Mouse (Mus musculus): ENCODE data around the gene Tcaf3. TPM values are rescaled to one million over a fixed set of nuclear protein-coding genes. Genes with fewer than 3 reads are reported as not detected.

Tcaf3 gene
- polyA plus RNA-seq, 1 experiment from 2014 or later, result not detected

DNA sequence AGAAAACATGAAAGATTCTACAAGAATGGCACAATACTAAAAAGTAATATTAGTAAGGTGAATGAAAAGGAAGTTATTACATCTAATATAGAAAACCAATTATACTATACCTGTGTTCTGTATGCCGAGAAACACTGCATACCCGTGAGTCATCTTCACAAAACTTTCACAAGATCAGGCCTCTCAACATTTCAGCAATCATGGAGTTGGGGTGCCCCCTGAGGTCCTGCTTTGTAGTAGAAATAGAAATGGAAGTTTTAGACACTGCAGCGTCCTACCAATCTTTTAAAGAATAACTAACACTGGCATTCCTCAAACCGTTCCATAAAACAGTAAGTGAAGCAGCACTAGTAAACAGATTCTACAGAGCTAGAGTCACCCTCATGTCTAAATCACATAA, 18.8 kb downstream of the Tcaf3 start:
- no peaks in the 10 kb centered on the region for H3K27me3 ChIP-seq (replicated peaks)
- H3K36me3 ChIP-seq, result no peaks in the 10 kb centered on the region
- H3K9ac ChIP-seq (replicated peaks), result no peak overlapping the region
- 0 out of 2 replicates have a peak, but pooled peaks cover 4% of the 10 kb centered on the region for H3K4me1 ChIP-seq
- no peaks in the 10 kb centered on the region for H3K9me3 ChIP-seq (replicated peaks)
- no peak overlapping the region for H3K27ac ChIP-seq (replicated peaks)
- no peak overlapping the region for H3K4me2 ChIP-seq
- no peak overlapping the region for H3K4me3 ChIP-seq (replicated peaks)
- ATAC-seq (ENCODE audit: low FRiP score), result no peak
- WGBS, result 86% methylated on average over 4 of the region's 4 CpGs

DNA sequence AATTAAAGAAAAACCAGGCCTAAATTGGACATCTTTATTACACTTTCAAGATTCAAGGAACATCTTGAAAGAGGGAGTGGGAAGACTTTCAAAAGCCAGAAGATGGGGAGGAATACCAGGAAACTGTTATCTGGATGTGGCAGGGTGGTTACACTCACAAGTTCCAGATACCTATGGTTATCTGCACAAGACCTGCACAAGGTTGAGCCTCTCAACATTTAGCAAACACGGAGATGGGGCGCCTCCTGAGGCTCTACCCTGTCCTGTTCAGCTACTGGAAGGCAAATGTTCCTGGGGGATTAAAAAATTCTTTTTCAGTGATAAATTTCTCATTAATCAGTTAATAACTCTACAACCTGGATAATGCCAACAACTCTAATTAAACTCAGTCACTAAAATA, 20.1 kb downstream of the Tcaf3 start:
- 96% methylated on average over 2 of the region's 2 CpGs for WGBS
- no peaks in the 10 kb centered on the region for H3K36me3 ChIP-seq
- H3K9me3 ChIP-seq (replicated peaks), result no peaks in the 10 kb centered on the region
- no peak overlapping the region for H3K4me2 ChIP-seq
- no peak for ATAC-seq (ENCODE audit: low FRiP score)
- H3K4me3 ChIP-seq (replicated peaks), result no peak overlapping the region
- no peaks in the 10 kb centered on the region for H3K27me3 ChIP-seq (replicated peaks)
- no peaks in the 10 kb centered on the region for H3K4me1 ChIP-seq
- no peak overlapping the region for H3K9ac ChIP-seq (replicated peaks)
- no peak overlapping the region for H3K27ac ChIP-seq (replicated peaks)

DNA sequence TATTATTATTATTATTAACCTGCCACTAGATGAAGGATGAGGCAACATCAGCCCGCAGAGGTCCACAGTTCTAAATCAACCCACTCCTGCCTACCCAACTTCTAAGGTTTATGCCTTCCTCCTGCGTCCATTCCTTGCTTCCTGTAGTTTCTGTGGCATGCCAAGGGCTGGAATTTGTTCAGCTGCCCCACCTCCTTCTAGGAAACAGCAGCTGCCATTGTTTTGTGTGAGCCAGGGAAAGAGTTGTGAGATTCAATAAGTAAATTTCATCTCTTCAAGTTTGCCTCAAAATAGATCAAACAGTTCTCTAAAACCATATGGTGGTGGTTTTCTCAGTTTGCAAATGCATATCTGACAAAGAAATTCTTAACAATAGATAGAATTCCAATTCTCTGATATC, 29.3 kb downstream of the Tcaf3 start:
- H3K4me3 ChIP-seq (replicated peaks), result no peak overlapping the region
- no peak overlapping the region for H3K9ac ChIP-seq (replicated peaks)
- H3K4me1 ChIP-seq, result no peaks in the 10 kb centered on the region
- no peaks in the 10 kb centered on the region for H3K9me3 ChIP-seq (replicated peaks)
- no peak overlapping the region for H3K4me2 ChIP-seq
- H3K36me3 ChIP-seq, result no peaks in the 10 kb centered on the region
- WGBS, result 83% methylated on average over 2 of the region's 2 CpGs
- no peaks in the 10 kb centered on the region for H3K27me3 ChIP-seq (replicated peaks)
- no peak overlapping the region for H3K27ac ChIP-seq (replicated peaks)
- ATAC-seq (ENCODE audit: low FRiP score), result no peak

DNA sequence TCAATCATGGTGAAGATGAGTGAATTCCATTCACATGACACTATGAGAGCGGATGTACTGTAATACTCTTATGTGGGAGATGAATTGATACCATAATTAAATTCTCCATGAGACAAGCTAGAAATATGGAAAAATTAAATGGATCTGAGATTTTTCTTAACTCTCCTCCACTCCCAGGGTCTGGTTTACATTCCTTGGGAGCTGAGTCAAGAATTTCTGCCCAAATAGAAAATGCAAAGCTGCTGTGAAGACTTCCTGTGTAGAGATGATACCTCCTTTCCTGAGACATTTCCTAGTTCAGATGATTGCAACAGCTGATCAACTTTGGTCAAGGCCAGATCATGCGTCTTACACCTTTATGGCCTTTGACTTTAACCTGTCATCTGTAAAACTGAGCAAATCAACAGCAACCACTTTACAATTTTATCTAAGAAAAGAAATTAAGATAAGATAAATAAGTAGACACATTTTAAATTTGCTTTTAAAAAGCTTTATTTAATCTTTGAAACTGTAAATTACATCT, 31.4 kb downstream of the Tcaf3 start:
- Histone ChIP-seq H3K36me3 (no peaks in the 10 kb centered on the region), H3K27ac (replicated peaks) (no peak overlapping the region), H3K9ac (replicated peaks) (no peak overlapping the region), H3K9me3 (replicated peaks) (no peaks in the 10 kb centered on the region), H3K4me3 (replicated peaks) (no peak overlapping the region), H3K4me2 (no peak overlapping the region), H3K4me1 (no peaks in the 10 kb centered on the region), H3K27me3 (replicated peaks) (no peaks in the 10 kb centered on the region)
- no peak for ATAC-seq (ENCODE audit: low FRiP score)
- 91% methylated on average over 2 of the region's 2 CpGs for WGBS

DNA sequence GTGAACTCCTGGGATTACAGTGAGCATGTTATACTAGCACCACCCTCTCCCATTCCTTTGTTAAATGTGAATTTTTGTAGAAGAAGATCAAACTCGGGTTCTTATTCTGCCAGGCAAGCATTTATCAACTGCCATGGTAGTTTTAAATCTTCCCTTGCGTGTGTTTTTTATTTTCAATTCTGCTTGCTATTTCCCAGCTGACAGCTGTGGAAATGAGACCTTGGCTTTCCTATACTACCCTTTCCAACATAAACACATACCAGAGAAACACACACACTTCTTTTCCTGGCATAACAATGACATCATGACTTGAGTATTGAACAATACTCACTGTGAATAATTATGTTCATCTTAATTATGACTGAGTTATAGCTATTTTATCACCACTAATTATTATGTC, 35.2 kb downstream of the Tcaf3 start:
- WGBS, result 71% methylated on average over 2 of the region's 2 CpGs
- no peak overlapping the region for H3K4me2 ChIP-seq
- no peaks in the 10 kb centered on the region for H3K36me3 ChIP-seq
- no peak for ATAC-seq (ENCODE audit: low FRiP score)
- H3K27ac ChIP-seq (replicated peaks), result no peak overlapping the region
- H3K27me3 ChIP-seq (replicated peaks), result no peaks in the 10 kb centered on the region
- H3K4me3 ChIP-seq (replicated peaks), result no peak overlapping the region
- no peaks in the 10 kb centered on the region for H3K9me3 ChIP-seq (replicated peaks)
- no peak overlapping the region for H3K9ac ChIP-seq (replicated peaks)
- no peaks in the 10 kb centered on the region for H3K4me1 ChIP-seq

DNA sequence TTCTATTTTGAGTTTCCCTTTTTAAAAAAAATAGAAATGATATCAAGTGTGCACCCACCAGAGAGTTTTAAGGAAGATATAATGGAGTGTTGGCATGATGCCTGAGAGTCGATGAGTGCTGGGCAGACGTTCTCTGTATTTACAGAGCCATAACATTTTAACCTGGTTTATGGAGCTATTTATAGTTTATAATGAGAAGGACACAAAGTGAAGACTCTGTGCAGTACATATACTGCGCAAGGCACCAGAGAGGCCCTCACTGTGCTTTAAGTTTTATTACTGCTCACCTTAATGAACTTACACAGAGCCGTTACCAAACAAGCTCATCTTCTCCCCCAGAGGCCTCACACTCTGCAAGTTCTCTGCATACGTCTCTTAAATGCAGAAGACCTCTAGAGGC, 36.6 kb downstream of the Tcaf3 start:
- Histone ChIP-seq H3K9ac (replicated peaks) (no peak overlapping the region), H3K36me3 (no peaks in the 10 kb centered on the region), H3K9me3 (replicated peaks) (no peaks in the 10 kb centered on the region), H3K4me2 (no peak overlapping the region), H3K4me3 (replicated peaks) (no peak overlapping the region), H3K4me1 (no peaks in the 10 kb centered on the region), H3K27me3 (replicated peaks) (no peaks in the 10 kb centered on the region), H3K27ac (replicated peaks) (no peak overlapping the region)
- 62% methylated on average over 5 of the region's 5 CpGs for WGBS
- 0 out of 2 replicates have a peak, but pooled peaks have one; percentile 35 for ATAC-seq (ENCODE audit: low FRiP score)

DNA sequence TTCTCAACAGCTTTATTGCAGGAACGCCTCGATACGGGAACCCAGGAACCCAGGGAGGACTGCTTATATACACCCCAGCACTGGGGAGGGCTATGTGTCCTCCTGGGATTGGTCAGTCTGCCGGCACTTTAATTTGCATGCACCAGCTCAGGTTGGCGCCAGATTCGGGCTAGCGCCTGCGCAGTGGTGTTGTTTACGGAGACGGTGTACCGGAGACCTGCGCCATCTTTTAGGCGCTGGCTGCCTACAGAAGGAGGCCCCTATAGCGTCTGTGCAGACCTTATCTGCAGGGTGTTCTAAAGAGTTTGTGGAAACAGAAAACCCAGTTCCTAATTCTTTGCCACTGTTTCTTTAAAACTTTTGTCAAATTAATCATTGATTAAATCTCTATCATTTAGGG, 38.9 kb downstream of the Tcaf3 start:
- H3K4me2 ChIP-seq, result no peak overlapping the region
- 96% methylated on average over 14 of the region's 14 CpGs for WGBS
- no peak overlapping the region for H3K9ac ChIP-seq (replicated peaks)
- no peak overlapping the region for H3K27ac ChIP-seq (replicated peaks)
- H3K9me3 ChIP-seq (replicated peaks), result no peaks in the 10 kb centered on the region
- no peaks in the 10 kb centered on the region for H3K36me3 ChIP-seq
- no peak for ATAC-seq (ENCODE audit: low FRiP score)
- H3K27me3 ChIP-seq (replicated peaks), result no peaks in the 10 kb centered on the region
- no peak overlapping the region for H3K4me3 ChIP-seq (replicated peaks)
- H3K4me1 ChIP-seq, result no peaks in the 10 kb centered on the region

DNA sequence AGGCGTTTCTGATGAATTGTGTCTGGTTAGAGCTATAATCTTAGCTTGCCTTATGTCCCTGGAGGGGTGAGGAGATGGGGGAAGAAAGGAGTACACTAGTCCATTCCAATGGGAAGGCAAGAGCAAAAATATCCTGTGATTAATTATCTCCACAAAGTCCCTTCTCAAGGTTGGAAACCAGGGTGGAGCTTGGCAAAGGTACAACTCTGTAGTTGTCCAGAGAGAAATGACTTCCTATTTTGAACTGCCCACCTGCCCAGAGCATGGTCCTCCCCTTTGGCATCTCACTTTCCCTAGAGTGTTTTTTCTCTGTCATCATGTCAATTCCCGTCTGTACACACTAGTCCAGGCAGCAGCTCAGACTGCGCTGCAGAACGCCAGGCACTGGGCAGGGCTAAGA, 50.0 kb downstream of the Tcaf3 start, which contains the start of gene Olfr455:
Gene Olfr455, minus strand, starts transcription at position 127 of the 400 bp plus-strand sequence.
- H3K36me3 ChIP-seq, result no peaks in the 10 kb centered on the region
- WGBS, result 87% methylated on average over 4 of the region's 4 CpGs
- no peaks in the 10 kb centered on the region for H3K27me3 ChIP-seq (replicated peaks)
- H3K4me1 ChIP-seq, result no peaks in the 10 kb centered on the region
- H3K4me2 ChIP-seq, result no peak within 1 kb of the TSS
- no peaks in the 10 kb centered on the region for H3K9me3 ChIP-seq (replicated peaks)
- no peak within 1 kb of the TSS for H3K4me3 ChIP-seq (replicated peaks)
- no peak within 1 kb of the TSS for H3K27ac ChIP-seq (replicated peaks)
- ATAC-seq (ENCODE audit: low FRiP score), result no peak
- no peak within 1 kb of the TSS for H3K9ac ChIP-seq (replicated peaks)

DNA sequence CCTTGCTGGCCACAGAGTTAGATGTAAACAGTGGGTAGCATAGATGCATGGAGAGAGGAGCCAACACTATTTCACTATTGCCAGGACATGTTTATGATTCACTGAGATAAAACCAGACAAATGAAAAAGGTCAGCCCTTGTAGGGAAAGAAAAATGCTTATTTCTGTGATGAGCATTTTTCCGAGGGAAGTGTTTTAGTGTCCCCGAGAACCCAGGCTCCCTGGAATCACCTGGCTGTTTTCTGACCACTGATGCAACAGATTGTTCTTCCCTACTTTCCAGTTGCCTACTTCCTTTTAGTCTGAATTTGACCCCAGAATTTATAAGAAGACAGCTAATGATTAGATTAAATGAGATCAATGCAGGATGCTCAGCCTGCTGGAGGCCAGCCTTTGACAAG, 51.3 kb downstream of the Tcaf3 start:
- Histone ChIP-seq H3K27ac (replicated peaks) (no peak overlapping the region), H3K36me3 (no peaks in the 10 kb centered on the region), H3K4me1 (no peaks in the 10 kb centered on the region), H3K9me3 (replicated peaks) (no peaks in the 10 kb centered on the region), H3K4me2 (no peak overlapping the region), H3K27me3 (replicated peaks) (no peaks in the 10 kb centered on the region), H3K9ac (replicated peaks) (no peak overlapping the region), H3K4me3 (replicated peaks) (no peak overlapping the region)
- WGBS, result 89% methylated on average over 2 of the region's 2 CpGs
- no peak for ATAC-seq (ENCODE audit: low FRiP score)

DNA sequence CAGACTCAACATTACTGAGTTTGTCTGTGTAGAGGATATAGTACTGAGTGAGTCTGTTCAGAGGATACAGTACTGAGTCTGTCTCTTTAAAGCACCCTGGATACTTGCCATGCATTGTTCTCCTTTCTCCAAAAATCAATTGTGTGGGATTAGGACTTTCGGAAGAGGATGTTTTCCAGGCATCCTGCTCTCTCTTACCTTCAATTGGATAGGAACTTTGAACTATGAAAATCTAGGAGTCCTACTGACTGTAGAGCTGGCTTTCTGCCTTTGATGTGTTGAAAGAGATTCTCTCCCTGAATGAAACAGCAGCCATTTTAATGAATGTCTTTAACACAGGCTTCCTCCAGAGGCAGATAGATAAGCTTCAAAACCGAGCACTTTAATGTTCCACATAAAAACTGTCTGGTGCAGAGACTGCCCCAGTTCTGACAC, 52.0 kb downstream of the Tcaf3 start:
- no peaks in the 10 kb centered on the region for H3K36me3 ChIP-seq
- no peak overlapping the region for H3K4me2 ChIP-seq
- no peaks in the 10 kb centered on the region for H3K4me1 ChIP-seq
- no peaks in the 10 kb centered on the region for H3K9me3 ChIP-seq (replicated peaks)
- no peak overlapping the region for H3K9ac ChIP-seq (replicated peaks)
- H3K27me3 ChIP-seq (replicated peaks), result no peaks in the 10 kb centered on the region
- WGBS, result 54% methylated on average over 2 of the region's 2 CpGs
- H3K27ac ChIP-seq (replicated peaks), result no peak overlapping the region
- ATAC-seq (ENCODE audit: low FRiP score), result no peak
- no peak overlapping the region for H3K4me3 ChIP-seq (replicated peaks)

DNA sequence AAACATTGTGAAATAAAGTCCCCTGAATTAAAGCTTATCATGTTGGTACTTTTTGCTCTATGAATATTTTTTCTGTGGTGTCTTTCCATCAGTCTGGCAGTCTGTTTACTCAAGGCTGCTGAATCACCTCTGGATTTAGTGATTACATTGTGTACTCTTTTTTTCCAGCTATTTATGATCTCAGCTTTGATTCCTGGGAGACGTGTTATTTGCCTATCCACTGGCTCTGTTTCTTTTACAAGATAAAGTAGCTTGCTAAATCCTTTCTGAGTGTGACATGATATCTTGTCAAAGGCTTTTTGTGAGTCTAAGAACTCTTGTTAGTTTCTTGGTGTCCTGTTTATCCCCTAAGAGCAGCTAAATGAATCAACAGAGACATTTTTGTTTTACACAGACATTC, 52.6 kb downstream of the Tcaf3 start:
- Histone ChIP-seq H3K27me3 (replicated peaks) (no peaks in the 10 kb centered on the region), H3K4me3 (replicated peaks) (no peak overlapping the region), H3K4me1 (no peaks in the 10 kb centered on the region), H3K4me2 (no peak overlapping the region), H3K9ac (replicated peaks) (no peak overlapping the region), H3K9me3 (replicated peaks) (no peaks in the 10 kb centered on the region), H3K27ac (replicated peaks) (no peak overlapping the region), H3K36me3 (no peaks in the 10 kb centered on the region)
- no peak for ATAC-seq (ENCODE audit: low FRiP score)
- 59% methylated on average over 1 of the region's 1 CpGs for WGBS

DNA sequence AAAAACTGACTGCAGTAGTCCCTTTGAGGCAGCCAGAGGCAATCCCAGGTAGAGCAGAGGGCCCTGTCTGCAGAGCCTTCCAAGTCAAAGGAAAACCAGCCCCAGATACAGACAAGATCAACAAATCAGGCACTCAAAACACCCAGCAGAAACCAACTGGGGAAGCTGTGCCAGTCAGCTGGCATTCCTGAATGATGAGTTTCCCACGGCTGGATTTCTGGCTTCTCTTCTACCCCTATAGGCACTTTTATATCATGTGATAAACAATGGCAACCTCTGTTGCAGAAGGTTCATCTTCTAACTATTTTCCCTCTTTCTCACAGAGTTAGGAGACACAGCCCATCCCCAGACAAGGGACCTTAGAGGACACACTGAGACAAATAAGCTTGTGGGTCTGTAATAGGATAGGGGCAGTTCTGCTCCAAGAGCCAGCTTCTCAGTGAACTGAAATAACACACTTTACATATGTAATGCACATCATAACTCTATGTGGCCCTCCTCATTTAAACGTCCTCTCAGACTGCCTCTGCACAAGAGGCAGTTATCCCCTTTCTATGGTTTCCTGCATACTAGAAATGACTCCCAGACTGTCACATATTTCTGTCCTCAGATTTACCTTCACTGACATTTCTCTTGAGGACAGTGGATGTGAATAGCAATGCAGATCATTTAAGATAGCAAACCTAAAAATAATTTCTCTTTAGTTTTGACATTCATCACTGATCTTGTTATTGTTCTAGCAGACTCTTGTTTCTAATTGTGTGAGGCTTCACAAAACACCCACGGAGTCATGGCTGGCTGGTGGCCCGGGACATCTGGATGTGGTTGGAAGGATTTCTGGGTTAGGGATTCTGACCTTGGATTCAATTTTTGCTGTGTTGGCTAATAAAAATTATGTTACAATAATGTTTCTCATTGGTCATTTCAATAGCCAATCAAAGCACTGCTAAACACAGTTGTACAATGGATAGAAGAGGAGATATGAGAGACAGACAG, 55.2 kb downstream of the Tcaf3 start:
- Histone ChIP-seq H3K36me3 (no peaks in the 10 kb centered on the region), H3K4me1 (no peaks in the 10 kb centered on the region), H3K9ac (replicated peaks) (no peak overlapping the region), H3K27me3 (replicated peaks) (no peaks in the 10 kb centered on the region), H3K9me3 (replicated peaks) (no peaks in the 10 kb centered on the region), H3K4me2 (no peak overlapping the region), H3K27ac (replicated peaks) (no peak overlapping the region), H3K4me3 (replicated peaks) (no peak overlapping the region)
- WGBS, result 75% methylated on average over 4 of the region's 4 CpGs
- no peak for ATAC-seq (ENCODE audit: low FRiP score)
